Mouse (Mus musculus) R1 (cell line): ENCODE results near the gene Scp2d1.
A peak's percentile ranks its signal among the peaks of the same experiment; 100 is the strongest.

Source experiments
- DNase-seq: peaks from one replicate; pipeline ENCODE4 v3.0.0-alpha.2; 2018; ENCODE audit warnings: low read depth, low spot score

Gene Scp2d1

GRCm38 (mm10) chr2:144823356-144823755 lies at the start of gene Scp2d1:
Gene Scp2d1 (plus strand): TSS chr2:144823656.
- peak; percentile 17 for DNase-seq

- peak; percentile 7 for DNase-seq
Measured at GRCm38 (mm10) chr2:144774636-144775160, 48.8 kb upstream of the Scp2d1 start.

- DNase-seq: no peak
Measured at GRCm38 (mm10) chr2:144775626-144776025, 47.8 kb upstream of the Scp2d1 start.

- no peak for DNase-seq
Measured at GRCm38 (mm10) chr2:144779263-144779662, 44.2 kb upstream of the Scp2d1 start.

- DNase-seq: no peak
Measured at GRCm38 (mm10) chr2:144780731-144781130, 42.7 kb upstream of the Scp2d1 start.

- no peak for DNase-seq
Measured at GRCm38 (mm10) chr2:144781871-144782270, 41.6 kb upstream of the Scp2d1 start.

- no peak for DNase-seq
Measured at GRCm38 (mm10) chr2:144782481-144782880, 41.0 kb upstream of the Scp2d1 start.

- DNase-seq: no peak
Measured at GRCm38 (mm10) chr2:144783190-144783589, 40.3 kb upstream of the Scp2d1 start.

GRCm38 (mm10) chr2:144783831-144784230 lies 39.6 kb upstream of the Scp2d1 start:
- DNase-seq: no peak

- DNase-seq: no peak
Measured at GRCm38 (mm10) chr2:144791671-144792294, 31.7 kb upstream of the Scp2d1 start.

GRCm38 (mm10) chr2:144797515-144797914 lies 25.9 kb upstream of the Scp2d1 start:
- DNase-seq: no peak

- DNase-seq: no peak
Measured at GRCm38 (mm10) chr2:144807766-144808754, 15.4 kb upstream of the Scp2d1 start.

GRCm38 (mm10) chr2:144828457-144828985 lies 5.1 kb downstream of the Scp2d1 start:
- no peak for DNase-seq

- DNase-seq: no peak
Measured at GRCm38 (mm10) chr2:144836667-144837311, 13.3 kb downstream of the Scp2d1 start.

- DNase-seq: no peak
Measured at GRCm38 (mm10) chr2:144837312-144837679, 13.8 kb downstream of the Scp2d1 start.

- DNase-seq: no peak
Measured at GRCm38 (mm10) chr2:144868827-144869226, 45.4 kb downstream of the Scp2d1 start.
